Mouse (Mus musculus): ENCODE measurements around the gene Fgfr2. TPM values are rescaled to one million over a fixed set of nuclear protein-coding genes. Genes with fewer than 3 reads are reported as not detected.

Fgfr2 gene
- polyA plus RNA-seq, 3 experiments from 2014 or later: 0.27 TPM; not detected in 2

DNA sequence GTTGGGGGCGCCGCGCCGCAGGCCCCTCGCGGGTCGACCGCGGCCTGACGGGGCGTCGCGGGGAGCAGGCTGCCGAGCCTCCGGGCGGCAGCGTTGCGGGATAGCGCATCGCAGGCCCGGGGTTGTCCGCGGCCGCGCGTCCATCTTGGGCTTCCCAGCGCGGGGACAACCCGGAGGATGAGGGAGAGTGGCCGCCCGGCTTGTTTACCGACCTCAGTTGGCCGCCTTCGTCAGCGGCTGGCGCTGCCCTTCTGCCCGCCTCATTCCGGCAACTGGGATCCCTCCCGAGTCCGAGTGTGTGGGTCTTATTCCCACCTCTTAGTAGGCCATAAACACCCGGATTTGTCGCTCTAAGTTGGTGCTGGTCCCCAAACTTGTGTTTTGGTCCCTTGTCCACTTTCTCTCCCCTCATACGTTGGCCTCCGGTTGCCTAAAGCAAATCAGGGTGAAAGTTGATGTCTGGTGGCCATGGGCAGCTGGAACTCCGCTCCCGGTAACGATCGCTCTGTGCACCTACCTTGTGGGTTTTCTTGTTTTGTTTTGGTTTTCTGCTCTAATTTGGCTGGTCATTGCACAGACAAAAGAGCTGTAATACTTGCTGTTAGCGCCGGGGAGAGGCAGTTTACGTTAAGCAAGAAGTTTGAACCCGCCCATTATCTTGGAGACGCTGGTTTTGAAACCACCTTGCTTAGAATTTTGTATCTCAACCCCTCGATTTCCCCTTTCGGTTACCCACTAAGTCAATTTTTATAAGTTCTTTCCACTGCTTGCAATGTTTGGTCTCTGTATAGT is 191.4 kb downstream of the Fgfr2 start:
- ATAC-seq: peak; percentile 16

DNA sequence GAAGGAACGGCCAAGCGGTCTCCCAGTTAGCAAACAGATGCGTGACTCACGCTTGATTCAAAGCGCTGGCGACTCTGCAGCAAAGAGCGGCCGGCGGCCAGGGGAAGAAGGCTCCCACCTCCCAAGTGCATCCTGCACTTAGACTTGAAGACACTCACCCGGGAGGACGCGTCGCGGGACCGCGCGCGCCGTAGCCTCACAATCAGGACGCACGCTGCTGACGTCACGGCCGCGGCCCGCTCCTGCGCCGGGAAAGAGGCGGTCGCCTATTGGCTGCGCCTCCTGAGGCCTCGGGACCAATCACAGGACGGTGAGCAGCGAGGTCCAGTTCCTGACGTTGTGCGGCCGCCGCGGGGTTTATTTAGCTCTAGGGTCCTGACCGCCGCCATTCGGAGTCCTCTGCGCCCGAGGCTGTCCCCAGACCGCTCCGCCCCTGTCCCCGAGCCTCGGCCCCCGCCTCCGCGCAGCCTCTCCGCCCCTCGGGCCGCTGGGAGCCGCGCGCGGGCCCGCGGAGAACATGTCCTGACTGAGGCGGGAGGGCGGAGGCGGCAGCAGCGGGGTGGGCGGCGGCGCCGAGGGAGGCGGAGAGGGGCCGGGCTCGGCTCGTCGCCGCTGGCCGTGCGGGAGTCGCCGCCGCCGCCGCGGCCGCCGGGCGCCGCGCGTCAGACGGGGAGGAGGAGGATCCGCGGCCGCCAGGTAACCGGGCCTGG is 192.1 kb downstream of the Fgfr2 start, which contains the start of gene Zranb1:
TSS of gene Zranb1 (plus strand) at position 293 of the 710 bp plus-strand sequence.
- peak; percentile 93 for ATAC-seq

GRCm38 (mm10) chr7:132930055-132930454 is 193.1 kb downstream of the Fgfr2 start:
- no peak for ATAC-seq

DNA sequence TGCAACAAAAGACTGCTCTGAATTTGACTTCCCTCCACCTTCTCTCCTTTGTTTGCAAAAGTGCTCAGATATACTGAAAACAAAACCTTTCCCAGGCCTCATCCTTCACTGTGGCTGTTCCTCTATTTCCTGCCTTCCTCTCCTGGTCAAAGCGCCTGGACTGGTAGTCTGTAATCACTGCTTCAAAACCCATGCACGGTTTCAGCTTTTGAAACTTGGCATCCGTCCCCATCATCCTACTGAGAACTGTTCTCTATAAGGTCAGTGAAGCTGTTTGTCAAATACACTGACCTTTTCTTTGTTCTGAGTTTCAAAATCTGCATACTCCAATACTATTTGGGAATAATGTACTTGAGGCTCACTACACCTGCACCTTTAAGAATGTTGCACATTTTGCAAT is 195.9 kb downstream of the Fgfr2 start:
- no peak for ATAC-seq

- ATAC-seq: no peak
Measured at GRCm38 (mm10) chr7:132925227-132925626, 197.9 kb downstream of the Fgfr2 start.

DNA sequence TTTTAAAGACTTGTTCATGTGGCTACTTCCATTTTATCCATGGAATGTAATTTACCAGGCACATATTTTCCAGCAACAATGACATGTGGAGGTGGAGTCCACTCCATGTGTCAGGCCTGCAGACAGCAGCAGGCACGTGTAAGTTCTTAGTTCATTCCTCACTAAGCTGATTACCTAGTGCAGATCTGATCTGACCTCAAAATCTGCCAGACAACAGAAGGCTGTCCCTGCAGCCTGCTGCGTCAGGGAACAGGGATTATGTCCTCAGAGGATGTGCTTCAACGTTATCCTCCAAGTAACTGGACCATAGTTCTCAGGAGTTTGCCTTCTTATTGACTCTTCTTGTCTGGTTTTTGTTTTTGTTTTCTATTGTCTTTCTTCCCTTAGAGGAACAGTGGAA is 201.2 kb downstream of the Fgfr2 start:
- no peak for ATAC-seq

GRCm38 (mm10) chr7:132903796-132904195 is 219.4 kb downstream of the Fgfr2 start:
- ATAC-seq: no peak

- no peak for ATAC-seq
Measured at GRCm38 (mm10) chr7:132900826-132901531, 222.2 kb downstream of the Fgfr2 start.

GRCm38 (mm10) chr7:132898234-132898633 is 224.9 kb downstream of the Fgfr2 start:
- ATAC-seq: no peak

DNA sequence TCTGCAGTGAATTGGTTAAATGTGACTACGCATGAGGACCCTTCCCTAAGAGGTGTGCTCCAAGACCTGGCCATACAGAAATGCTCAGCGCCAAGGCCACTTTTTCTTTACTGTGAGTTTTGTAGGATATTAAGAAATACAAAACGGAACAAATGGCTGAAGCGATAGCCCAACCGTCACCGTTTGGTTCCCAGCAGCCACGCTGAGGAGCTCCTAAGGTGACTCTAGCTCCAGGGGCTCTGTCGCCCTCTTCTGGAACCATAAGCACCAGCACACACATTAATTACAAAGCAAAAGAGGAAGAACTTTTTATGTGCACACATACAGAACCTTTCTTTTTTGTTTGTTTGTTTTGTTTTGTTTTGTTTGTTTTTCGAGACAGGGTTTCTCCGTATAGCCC is 225.9 kb downstream of the Fgfr2 start:
- ATAC-seq: no peak

DNA sequence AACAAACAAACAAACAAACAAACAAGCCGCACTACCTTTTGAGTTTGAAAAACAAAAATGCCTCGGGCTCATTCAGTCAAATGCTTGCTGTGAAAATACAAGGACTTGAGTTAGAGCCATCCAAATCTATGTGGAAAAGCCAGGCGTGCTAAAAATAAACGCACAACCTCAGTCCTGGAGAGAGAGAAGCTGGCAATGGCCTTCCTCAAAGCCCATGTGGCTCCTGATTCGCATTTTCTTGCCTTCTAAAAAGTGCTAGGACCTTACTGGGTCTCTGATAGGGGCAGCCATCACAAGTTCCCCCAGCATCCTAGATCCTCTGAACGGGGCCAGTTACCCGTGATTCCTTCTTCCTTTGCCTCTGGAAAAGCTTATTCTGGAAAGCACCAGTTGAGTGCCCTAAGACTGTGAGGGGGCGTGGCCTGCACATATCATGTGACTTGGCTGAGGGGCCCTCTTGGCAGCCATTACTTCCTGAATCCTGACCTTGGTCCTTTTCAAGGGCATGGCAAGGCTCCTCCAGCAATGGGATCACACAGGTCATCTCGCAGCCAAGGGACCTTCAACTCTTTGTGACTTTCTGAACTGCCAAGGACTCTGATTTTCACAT is 226.8 kb downstream of the Fgfr2 start:
- no peak for ATAC-seq

GRCm38 (mm10) chr7:132894841-132895555 is 228.2 kb downstream of the Fgfr2 start:
- no peak for ATAC-seq

GRCm38 (mm10) chr7:132893336-132893735 is 229.8 kb downstream of the Fgfr2 start:
- ATAC-seq: no peak

- no peak for ATAC-seq
Measured at GRCm38 (mm10) chr7:132892806-132893205, 230.3 kb downstream of the Fgfr2 start.

DNA sequence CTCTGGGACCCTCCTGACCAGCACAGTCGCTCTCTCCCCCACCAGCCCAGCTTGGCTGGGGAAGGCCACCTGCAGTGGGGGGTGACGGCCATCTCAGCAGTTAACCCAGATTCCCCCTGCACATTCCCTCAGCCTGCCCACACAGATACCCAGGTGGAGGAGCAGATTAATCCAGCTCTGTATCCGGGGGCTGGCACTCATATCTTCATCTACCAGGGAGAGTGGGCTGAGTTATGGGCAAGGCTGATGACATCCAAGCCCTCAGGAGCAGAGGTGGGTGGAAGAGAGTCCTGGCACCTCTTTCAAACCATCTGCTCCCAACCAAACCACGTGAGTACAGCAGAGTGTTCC is 230.9 kb downstream of the Fgfr2 start:
- no peak for ATAC-seq

- ATAC-seq: no peak
Measured at GRCm38 (mm10) chr7:132891561-132892310, 231.4 kb downstream of the Fgfr2 start.

GRCm38 (mm10) chr7:132890201-132890600 is 232.9 kb downstream of the Fgfr2 start:
- no peak for ATAC-seq

- no peak for ATAC-seq
Measured at GRCm38 (mm10) chr7:132889691-132890090, 233.5 kb downstream of the Fgfr2 start.

DNA sequence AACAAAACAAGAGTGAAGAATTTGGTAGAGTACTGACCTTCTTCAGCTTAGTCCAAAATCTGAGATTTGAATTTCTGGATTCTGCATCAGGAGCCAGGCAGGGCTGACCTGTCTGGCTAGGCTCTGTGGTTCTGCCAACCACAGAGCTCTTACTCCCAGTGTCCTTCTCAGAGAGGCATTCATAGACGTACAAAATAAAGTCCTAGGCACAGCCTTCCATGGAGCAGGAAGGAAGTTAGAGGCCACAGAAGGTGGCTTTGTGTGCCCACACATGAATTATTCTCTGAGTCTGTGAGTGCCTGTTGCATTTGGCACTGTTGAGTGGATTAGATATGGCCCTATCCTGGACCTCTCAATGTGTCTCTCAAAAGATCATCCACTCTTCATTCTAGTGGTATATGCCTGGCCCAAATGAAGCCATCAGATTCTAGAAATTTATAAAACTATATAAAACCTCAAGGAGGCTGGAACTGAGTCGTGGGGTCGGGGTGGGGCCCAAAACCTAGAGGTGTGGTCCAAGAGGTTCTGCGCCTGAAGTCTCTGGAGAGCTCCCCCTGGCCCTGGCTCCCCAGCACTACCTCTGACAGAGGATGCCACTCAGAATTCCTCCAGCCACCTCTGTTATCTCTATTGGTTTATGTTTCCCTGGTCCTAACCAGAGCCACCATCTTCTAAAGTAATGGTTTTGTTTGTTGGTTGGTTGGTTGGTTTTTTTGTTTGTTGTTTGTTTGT is 234.5 kb downstream of the Fgfr2 start:
- ATAC-seq: no peak

GRCm38 (mm10) chr7:132888052-132888451 is 235.1 kb downstream of the Fgfr2 start:
- peak; percentile 74 for ATAC-seq

All from inflammation-experienced regulatory T-cells, adult 6 months (primary cell).